Mouse (Mus musculus): ENCODE measurements at regions not wholly inside any gene's neighbourhood (a gene's known extent, or its start where the extent isn't known, plus 50 kb on each side); places are given as distances from the start of the nearest gene placed in this dataset.

GRCm38 (mm10) chr14:68218471-68218870, 1075.6 kb downstream of the Synb start:
- WGBS = 58% methylated on average over 4 of the region's 4 CpGs

GRCm38 (mm10) chr14:68217986-68218385, 1076.1 kb downstream of the Synb start:
- no peaks in the 10 kb centered on the region for H3K27me3 ChIP-seq (ENCODE audit: control insufficient read depth, insufficient read depth, low read length)
- H3K9ac ChIP-seq (ENCODE audit: low read length) = no peak overlapping the region
- no peak overlapping the region for H3K4me2 ChIP-seq (ENCODE audit: low read depth, low read length)
- H3K4me1 ChIP-seq (ENCODE audit: control insufficient read depth, insufficient read depth, low read length) = no peaks in the 10 kb centered on the region
- H3K9me3 ChIP-seq (replicated peaks; ENCODE audit: control insufficient read depth, low read length) = no peaks in the 10 kb centered on the region
- H3K4me3 ChIP-seq (replicated peaks; ENCODE audit: low read length) = no peak overlapping the region
- H3K36me3 ChIP-seq (ENCODE audit: control insufficient read depth, insufficient read depth, low read length) = no peaks in the 10 kb centered on the region
- no peak overlapping the region for H3K27ac ChIP-seq (ENCODE audit: low read length)
- ATAC-seq (ENCODE audit: insufficient read depth, low FRiP score) = no peak
- WGBS = 76% methylated on average over 6 of the region's 6 CpGs

More at GRCm38 (mm10) chr14:68218471-68218870, 1075.6 kb downstream of the Synb start:
- no peak overlapping the region for H3K4me2 ChIP-seq (ENCODE audit: low read depth, low read length)
- H3K36me3 ChIP-seq (ENCODE audit: control insufficient read depth, insufficient read depth, low read length) = no peaks in the 10 kb centered on the region
- no peak for ATAC-seq (ENCODE audit: insufficient read depth, low FRiP score)
- H3K4me3 ChIP-seq (replicated peaks; ENCODE audit: low read length) = no peak overlapping the region
- no peaks in the 10 kb centered on the region for H3K9me3 ChIP-seq (replicated peaks; ENCODE audit: control insufficient read depth, low read length)
- H3K27ac ChIP-seq (ENCODE audit: low read length) = no peak overlapping the region
- no peaks in the 10 kb centered on the region for H3K27me3 ChIP-seq (ENCODE audit: control insufficient read depth, insufficient read depth, low read length)
- H3K9ac ChIP-seq (ENCODE audit: low read length) = no peak overlapping the region
- no peaks in the 10 kb centered on the region for H3K4me1 ChIP-seq (ENCODE audit: control insufficient read depth, insufficient read depth, low read length)

- ATAC-seq (ENCODE audit: insufficient read depth, low FRiP score) = no peak
- H3K4me1 ChIP-seq (ENCODE audit: control insufficient read depth, insufficient read depth, low read length) = no peaks in the 10 kb centered on the region
- no peaks in the 10 kb centered on the region for H3K9me3 ChIP-seq (replicated peaks; ENCODE audit: control insufficient read depth, low read length)
- no peak overlapping the region for H3K27ac ChIP-seq (ENCODE audit: low read length)
- no peak overlapping the region for H3K4me3 ChIP-seq (replicated peaks; ENCODE audit: low read length)
- H3K27me3 ChIP-seq (ENCODE audit: control insufficient read depth, insufficient read depth, low read length) = no peaks in the 10 kb centered on the region
- no peaks in the 10 kb centered on the region for H3K36me3 ChIP-seq (ENCODE audit: control insufficient read depth, insufficient read depth, low read length)
- H3K4me2 ChIP-seq (ENCODE audit: low read depth, low read length) = no peak overlapping the region
- H3K9ac ChIP-seq (ENCODE audit: low read length) = no peak overlapping the region
- 84% methylated on average over 5 of the region's 5 CpGs for whole genome bisulfite sequencing
Measured at GRCm38 (mm10) chr14:68213879-68214278, 1080.2 kb downstream of the Synb start.

GRCm38 (mm10) chr14:68198802-68199201, 1095.3 kb downstream of the Synb start:
- 7% methylated on average over 8 of the region's 8 CpGs for WGBS
- Histone ChIP-seq H3K27ac (ENCODE audit: low read length) (no peak overlapping the region), H3K9me3 (replicated peaks; ENCODE audit: control insufficient read depth, low read length) (no peaks in the 10 kb centered on the region), H3K4me1 (ENCODE audit: control insufficient read depth, insufficient read depth, low read length) (no peaks in the 10 kb centered on the region), H3K4me2 (ENCODE audit: low read depth, low read length) (no peak overlapping the region), H3K27me3 (ENCODE audit: control insufficient read depth, insufficient read depth, low read length) (no peaks in the 10 kb centered on the region), H3K36me3 (ENCODE audit: control insufficient read depth, insufficient read depth, low read length) (no peaks in the 10 kb centered on the region), H3K9ac (ENCODE audit: low read length) (no peak overlapping the region), H3K4me3 (replicated peaks; ENCODE audit: low read length) (no peak overlapping the region)
- ATAC-seq (ENCODE audit: insufficient read depth, low FRiP score) = no peak

- Histone ChIP-seq H3K9me3 (replicated peaks; ENCODE audit: control insufficient read depth, low read length) (no peaks in the 10 kb centered on the region), H3K27ac (ENCODE audit: low read length) (no peak overlapping the region), H3K4me2 (ENCODE audit: low read depth, low read length) (no peak overlapping the region), H3K27me3 (ENCODE audit: control insufficient read depth, insufficient read depth, low read length) (no peaks in the 10 kb centered on the region), H3K36me3 (ENCODE audit: control insufficient read depth, insufficient read depth, low read length) (no peaks in the 10 kb centered on the region), H3K4me3 (replicated peaks; ENCODE audit: low read length) (no peak overlapping the region), H3K9ac (ENCODE audit: low read length) (no peak overlapping the region), H3K4me1 (ENCODE audit: control insufficient read depth, insufficient read depth, low read length) (no peaks in the 10 kb centered on the region)
- ATAC-seq (ENCODE audit: insufficient read depth, low FRiP score) = no peak
- WGBS = 10% methylated on average over 11 of the region's 13 CpGs
Measured at GRCm38 (mm10) chr14:68197470-68197800, 1096.7 kb downstream of the Synb start.

- no peak for ATAC-seq (ENCODE audit: insufficient read depth, low FRiP score)
- Histone ChIP-seq H3K4me3 (replicated peaks; ENCODE audit: low read length) (no peak overlapping the region), H3K4me2 (ENCODE audit: low read depth, low read length) (no peak overlapping the region), H3K4me1 (ENCODE audit: control insufficient read depth, insufficient read depth, low read length) (no peaks in the 10 kb centered on the region), H3K27me3 (ENCODE audit: control insufficient read depth, insufficient read depth, low read length) (no peaks in the 10 kb centered on the region), H3K36me3 (ENCODE audit: control insufficient read depth, insufficient read depth, low read length) (no peaks in the 10 kb centered on the region), H3K27ac (ENCODE audit: low read length) (no peak overlapping the region), H3K9ac (ENCODE audit: low read length) (no peak overlapping the region), H3K9me3 (replicated peaks; ENCODE audit: control insufficient read depth, low read length) (no peaks in the 10 kb centered on the region)
- 34% methylated on average over 9 of the region's 9 CpGs for WGBS
Measured at GRCm38 (mm10) chr14:68196762-68197469, 1097.2 kb downstream of the Synb start.

- no peaks in the 10 kb centered on the region for H3K36me3 ChIP-seq (ENCODE audit: control insufficient read depth, insufficient read depth, low read length)
- no peak overlapping the region for H3K9ac ChIP-seq (ENCODE audit: low read length)
- no peaks in the 10 kb centered on the region for H3K9me3 ChIP-seq (replicated peaks; ENCODE audit: control insufficient read depth, low read length)
- WGBS = 66% methylated on average over 9 of the region's 9 CpGs
- H3K4me2 ChIP-seq (ENCODE audit: low read depth, low read length) = no peak overlapping the region
- no peak overlapping the region for H3K27ac ChIP-seq (ENCODE audit: low read length)
- no peak for ATAC-seq (ENCODE audit: insufficient read depth, low FRiP score)
- H3K4me1 ChIP-seq (ENCODE audit: control insufficient read depth, insufficient read depth, low read length) = no peaks in the 10 kb centered on the region
- no peak overlapping the region for H3K4me3 ChIP-seq (replicated peaks; ENCODE audit: low read length)
- no peaks in the 10 kb centered on the region for H3K27me3 ChIP-seq (ENCODE audit: control insufficient read depth, insufficient read depth, low read length)
Measured at GRCm38 (mm10) chr14:68196201-68196600, 1097.9 kb downstream of the Synb start.

GRCm38 (mm10) chr14:68189876-68190275, 1104.2 kb downstream of the Synb start:
- H3K9ac ChIP-seq (ENCODE audit: low read length) = no peak overlapping the region
- H3K4me2 ChIP-seq (ENCODE audit: low read depth, low read length) = no peak overlapping the region
- ATAC-seq (ENCODE audit: insufficient read depth, low FRiP score) = no peak
- H3K4me1 ChIP-seq (ENCODE audit: control insufficient read depth, insufficient read depth, low read length) = no peaks in the 10 kb centered on the region
- no peak overlapping the region for H3K27ac ChIP-seq (ENCODE audit: low read length)
- no peaks in the 10 kb centered on the region for H3K27me3 ChIP-seq (ENCODE audit: control insufficient read depth, insufficient read depth, low read length)
- H3K4me3 ChIP-seq (replicated peaks; ENCODE audit: low read length) = no peak overlapping the region
- 63% methylated on average over 4 of the region's 4 CpGs for WGBS
- H3K9me3 ChIP-seq (replicated peaks; ENCODE audit: control insufficient read depth, low read length) = no peaks in the 10 kb centered on the region
- H3K36me3 ChIP-seq (ENCODE audit: control insufficient read depth, insufficient read depth, low read length) = no peaks in the 10 kb centered on the region

GRCm38 (mm10) chr14:68188325-68188724, 1105.8 kb downstream of the Synb start:
- Histone ChIP-seq H3K36me3 (ENCODE audit: control insufficient read depth, insufficient read depth, low read length) (no peaks in the 10 kb centered on the region), H3K9ac (ENCODE audit: low read length) (no peak overlapping the region), H3K4me3 (replicated peaks; ENCODE audit: low read length) (no peak overlapping the region), H3K27me3 (ENCODE audit: control insufficient read depth, insufficient read depth, low read length) (no peaks in the 10 kb centered on the region), H3K9me3 (replicated peaks; ENCODE audit: control insufficient read depth, low read length) (no peaks in the 10 kb centered on the region), H3K4me2 (ENCODE audit: low read depth, low read length) (no peak overlapping the region), H3K27ac (ENCODE audit: low read length) (no peak overlapping the region), H3K4me1 (ENCODE audit: control insufficient read depth, insufficient read depth, low read length) (no peaks in the 10 kb centered on the region)
- WGBS = 43% methylated on average over 5 of the region's 5 CpGs
- ATAC-seq (ENCODE audit: insufficient read depth, low FRiP score) = no peak
